Mouse (Mus musculus) G1E (cell line): ENCODE data around the gene Rere.

Source experiments
- CTCF ChIP-seq: IDR thresholded peaks from 2 replicates; pipeline ENCODE4 v1.5.1; 2012; ENCODE audit warnings: low read depth, low read length, inconsistent platforms, mixed read lengths
- POLR2AphosphoS5 ChIP-seq: IDR thresholded peaks from 2 replicates; pipeline ENCODE4 v1.6.1; 2012; ENCODE audit warnings: low read depth, low read length, inconsistent platforms; ENCODE audit not compliant: insufficient replicate concordance
- TAL1 ChIP-seq: conservative IDR thresholded peaks from 2 replicates; pipeline ENCODE4 v1.6.1; 2012; ENCODE audit warnings: low read depth, low read length, inconsistent platforms, mixed read lengths

- TF ChIP-seq CTCF (no peak), POLR2AphosphoS5 (no peak), TAL1 (peak; percentile 71)
Measured at GRCm38 (mm10) chr4:150649327-150649726, 367.9 kb downstream of the Rere start.
